Mouse (Mus musculus) brown adipose tissue, adult 24 weeks (tissue): Measurements from ENCODE around the gene Olfr157. TPM values are rescaled to one million over a fixed set of nuclear protein-coding genes. Genes with fewer than 3 reads are reported as not detected.
"Not testable (repeated sequence)": the region's sequence is repeated elsewhere in the genome, so short reads cannot be mapped to it uniquely, and the experiment has no call there.

ENCODE experiments used
- H3K27ac ChIP-seq: fragments of 200-500 bp; replicated peaks from 2 replicates; pipeline ENCODE4 v1.5.1; 2012; ENCODE audit warnings: low read depth, mild to moderate bottlenecking, low read length
- H3K4me1 ChIP-seq: fragments of 200-500 bp; 2 replicates; pipeline ENCODE4 v1.6.1; 2012; ENCODE audit warnings: low read length, mixed read lengths; ENCODE audit not compliant: control insufficient read depth, insufficient read depth, insufficient read length
- H3K4me3 ChIP-seq: fragments of 200-500 bp; 2 replicates; pipeline ENCODE4 v1.5.1; 2012; ENCODE audit warnings: low read depth, mild to moderate bottlenecking, low read length, moderate library complexity; ENCODE audit not compliant: insufficient read depth
- polyA plus RNA-seq: library from polyadenylated mRNA; stranded (reverse); fragments of >200 nt; gene quantifications from 2 replicates; pipeline ENCODE4 v1.2.4, GENCODE M21; 2012; ENCODE audit not compliant: missing spikeins, insufficient read depth, insufficient read length

Gene Olfr157
- polyA plus RNA-seq, 1 experiment, result not detected

DNA sequence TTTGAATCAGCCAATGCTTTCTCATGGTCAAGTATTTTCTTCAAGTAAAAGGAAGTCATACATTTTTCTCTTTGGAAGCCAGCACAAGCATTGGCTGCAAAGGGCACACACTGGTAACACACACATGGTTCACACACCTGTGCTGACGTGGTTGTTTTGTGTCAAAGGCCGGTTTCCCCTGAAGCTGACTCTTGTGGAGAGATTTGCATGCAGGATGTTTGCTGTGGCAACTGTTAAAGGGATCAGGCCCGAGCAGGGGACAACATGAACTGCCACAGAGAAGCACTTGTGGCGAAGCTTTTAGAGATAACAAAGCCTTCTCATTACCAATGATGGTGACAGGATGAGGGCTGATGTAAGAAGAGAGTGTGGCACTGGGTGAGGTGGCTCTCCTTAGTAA lies 5.3 kb downstream of the Olfr157 start:
- peaks cover 8% of the 10 kb centered on the region; the same call in 1 of the 2 replicates for H3K4me1 ChIP-seq

DNA sequence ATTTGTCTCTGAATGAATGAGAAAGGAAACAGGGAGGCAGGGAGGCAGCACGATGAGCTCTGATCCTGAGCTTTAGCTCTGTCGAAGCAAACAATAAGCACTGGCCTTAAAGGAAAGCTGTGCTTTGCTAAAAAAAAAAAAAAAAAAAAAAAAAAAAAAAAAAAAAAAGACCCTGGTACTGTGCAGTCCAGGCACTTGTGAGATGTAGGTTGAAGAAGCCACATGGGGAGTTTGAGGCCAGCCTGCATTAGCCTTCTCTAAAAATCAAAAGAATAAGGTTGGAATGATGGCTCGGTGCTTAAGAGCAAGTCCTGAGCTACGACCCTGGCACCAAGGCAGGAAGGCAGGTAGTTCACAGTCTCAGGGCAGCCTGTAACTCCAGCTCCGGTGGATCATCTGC lies 6.2 kb downstream of the Olfr157 start:
- H3K4me1 ChIP-seq, result peaks cover 5% of the 10 kb centered on the region; the same call in 1 of the 2 replicates
- H3K4me3 ChIP-seq, result no peak overlapping the region
- no peak overlapping the region for H3K27ac ChIP-seq

More for the DNA sequence above, 5.3 kb downstream of the Olfr157 start:
- H3K4me3 ChIP-seq, result no peak overlapping the region
- H3K27ac ChIP-seq, result no peak overlapping the region

DNA sequence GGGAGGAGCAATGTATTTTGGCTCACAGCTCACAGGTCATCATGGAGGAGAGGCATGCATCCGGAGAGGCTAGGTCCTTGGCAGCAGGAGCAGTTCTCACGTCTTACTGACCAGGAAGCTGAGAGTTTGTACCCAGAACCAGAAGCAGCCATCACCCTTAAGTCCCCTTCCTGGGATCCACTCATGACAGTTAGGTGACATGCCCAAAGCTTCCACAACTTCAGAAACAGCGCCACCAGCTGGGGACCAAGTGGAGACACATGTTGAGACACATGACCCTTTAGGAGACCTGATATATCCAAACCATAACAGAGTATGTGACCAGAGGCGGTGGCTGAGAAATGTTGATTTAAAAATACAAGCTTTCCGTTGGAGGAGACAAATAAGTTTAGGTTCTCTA lies 8.0 kb downstream of the Olfr157 start:
- Histone ChIP-seq H3K4me3 (no peak overlapping the region), H3K27ac (no peak overlapping the region), H3K4me1 (no peaks in the 10 kb centered on the region)

DNA sequence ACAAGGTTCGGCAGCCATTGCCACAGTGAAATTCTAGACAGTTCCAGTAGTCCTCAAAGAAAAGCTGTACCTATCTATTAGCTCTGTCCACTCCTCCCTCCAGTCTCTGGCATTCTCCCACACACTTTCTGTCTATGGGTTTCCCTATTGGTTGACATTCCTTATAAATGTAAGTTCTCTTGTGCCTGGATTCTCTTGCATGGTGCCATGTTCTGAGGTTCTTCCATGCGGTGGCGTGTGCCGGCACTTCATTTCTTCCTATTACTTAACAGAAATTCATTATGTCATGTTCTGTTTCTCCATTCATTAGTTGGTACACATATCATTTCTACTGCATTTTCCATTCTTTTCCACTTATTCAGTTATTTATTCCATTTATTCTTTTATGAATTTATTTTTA lies 11.2 kb downstream of the Olfr157 start:
- Histone ChIP-seq H3K4me3 (no peak overlapping the region), H3K4me1 (no peaks in the 10 kb centered on the region), H3K27ac (no peak overlapping the region)

DNA sequence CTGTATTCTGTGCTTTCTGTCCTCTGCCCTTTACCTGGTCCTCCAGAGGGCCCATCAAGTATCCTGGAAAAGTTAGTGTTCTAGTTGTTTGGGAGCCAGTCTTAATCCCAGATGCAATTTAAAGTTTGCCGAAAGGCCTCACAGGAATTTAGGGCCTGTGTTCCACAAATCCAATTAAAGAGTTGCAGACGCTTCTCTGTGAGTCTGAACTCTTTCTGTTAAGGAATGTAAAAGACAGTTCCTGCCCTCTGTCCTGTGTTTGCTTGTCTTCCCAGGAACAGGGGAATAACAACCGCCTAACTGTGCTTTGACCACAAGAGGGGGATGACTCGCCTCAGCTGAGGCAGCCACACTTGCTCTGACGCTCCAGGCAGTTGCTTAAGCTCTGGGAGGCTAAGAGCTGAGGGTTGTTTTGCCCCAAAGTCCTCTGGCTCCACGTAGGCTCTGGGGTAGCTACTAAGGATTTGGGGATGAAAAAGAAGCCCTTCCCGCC lies 16.1 kb downstream of the Olfr157 start, which contains the start of gene Olfr156:
Gene Olfr156 (minus strand): TSS at position 51 of the 493 bp plus-strand sequence.
- H3K27ac ChIP-seq, result no peak within 1 kb of the TSS
- H3K4me3 ChIP-seq, result no peak within 1 kb of the TSS
- H3K4me1 ChIP-seq, result no peaks in the 10 kb centered on the region

DNA sequence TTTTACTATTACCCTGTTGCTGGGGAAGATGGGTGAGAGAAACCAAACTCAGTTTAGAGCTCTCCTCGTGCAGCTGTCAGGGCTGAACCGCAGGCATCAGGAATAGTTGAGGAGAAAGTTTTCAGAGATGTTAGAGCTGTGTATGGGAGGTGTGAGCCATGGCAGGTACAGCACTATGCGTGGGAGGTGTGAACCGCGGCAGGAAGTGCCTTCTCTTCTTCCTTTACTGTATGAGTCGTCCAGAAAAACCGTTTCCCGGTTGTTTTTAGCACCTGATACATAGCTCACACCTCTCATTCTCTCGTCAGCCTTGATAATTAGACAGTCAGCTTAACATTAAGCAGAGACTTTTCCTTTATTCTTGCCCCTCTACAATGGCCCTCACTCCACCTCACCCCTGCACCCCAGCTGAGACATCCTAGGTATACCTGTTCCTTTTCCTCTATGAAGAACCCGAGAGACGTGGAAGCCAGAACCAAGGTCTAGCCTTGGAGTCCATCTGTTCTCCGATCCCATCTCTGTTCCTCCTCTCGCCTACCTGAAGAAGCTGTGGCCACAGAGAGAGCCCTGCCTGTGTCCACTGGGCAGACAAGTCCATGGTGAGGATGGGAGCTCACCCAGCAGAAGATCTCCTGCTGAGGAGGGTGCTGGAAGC lies 17.0 kb downstream of the Olfr157 start:
- H3K4me3 ChIP-seq, result no peak overlapping the region
- H3K27ac ChIP-seq, result no peak overlapping the region
- H3K4me1 ChIP-seq, result no peaks in the 10 kb centered on the region

DNA sequence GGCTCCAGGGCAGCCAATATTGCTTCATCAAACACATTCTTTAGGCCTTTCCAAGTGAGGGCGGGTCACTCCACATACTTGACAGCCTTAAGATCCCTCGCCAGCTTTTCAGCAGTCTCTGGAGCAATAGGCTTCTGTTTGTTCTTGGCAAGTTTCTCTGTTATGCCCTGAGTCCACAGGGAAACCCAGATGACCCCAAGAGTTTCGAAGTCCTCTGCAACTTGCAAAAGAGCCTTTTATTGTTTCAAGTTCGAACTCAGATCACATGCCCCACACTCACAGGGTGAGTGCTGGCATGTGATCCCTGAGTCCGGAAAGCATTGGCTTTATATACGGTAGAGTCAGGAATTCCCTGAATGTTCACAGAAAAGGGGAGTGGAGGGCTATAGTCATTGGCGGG lies 41.1 kb downstream of the Olfr157 start:
- H3K4me1 ChIP-seq, result no peaks in the 10 kb centered on the region
- H3K4me3 ChIP-seq, result no peak overlapping the region
- H3K27ac ChIP-seq, result no peak overlapping the region

DNA sequence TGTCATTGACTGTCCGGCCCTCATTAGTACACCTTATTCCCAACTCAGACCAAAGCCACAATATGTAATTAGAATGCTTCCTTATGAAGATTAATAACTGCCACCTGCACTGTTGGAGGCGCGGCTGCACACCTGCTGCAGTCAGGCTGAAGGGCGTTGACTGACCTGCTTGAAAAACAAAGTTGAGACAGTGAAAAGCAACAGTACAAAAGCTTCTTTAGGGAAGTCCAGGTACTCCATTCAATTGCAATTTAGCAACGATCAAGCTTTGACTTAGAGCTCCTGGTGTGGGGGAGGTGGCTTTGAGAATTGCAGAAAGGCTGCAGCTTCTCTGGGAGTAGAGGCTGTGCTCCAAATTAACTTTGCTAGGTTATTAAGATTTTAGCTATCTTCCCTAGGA lies 44.2 kb downstream of the Olfr157 start:
- not testable (repeated sequence) for H3K27ac ChIP-seq, H3K4me3 ChIP-seq, H3K4me1 ChIP-seq

DNA sequence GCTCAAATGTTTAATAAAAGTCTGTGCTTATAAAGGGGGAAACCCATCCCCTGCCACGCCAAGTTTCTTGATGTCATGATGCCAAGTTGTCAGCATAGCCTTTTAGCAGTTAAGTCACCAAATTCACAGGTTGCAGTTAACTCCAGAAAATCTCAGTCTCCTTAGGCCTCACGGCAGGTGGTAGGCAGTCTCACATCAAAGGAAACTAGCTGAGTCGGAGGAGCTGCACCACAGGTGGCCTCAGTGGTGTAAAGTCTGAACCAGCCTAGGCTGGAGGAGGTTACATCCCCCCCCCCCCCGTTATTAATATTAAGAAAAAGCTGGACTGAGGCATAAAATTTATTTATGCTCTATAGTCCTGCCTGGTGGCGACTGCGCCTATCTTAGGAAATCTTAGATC lies 44.7 kb downstream of the Olfr157 start:
- Histone ChIP-seq H3K27ac (no peak overlapping the region), H3K4me3 (no peak overlapping the region), H3K4me1 (no peaks in the 10 kb centered on the region)

Other genes starting within 250 kb of the Olfr157 start
- gene Npr2, start 208.3 kb downstream of the Olfr157 start, polyA plus RNA-seq, result 10.8 and 16.4 TPM in 2 replicates
- not detected in 2 replicates for gene Spag8, start 186.6 kb downstream of the Olfr157 start, polyA plus RNA-seq
- 269 and 348 TPM in 2 replicates for gene Hint2, start 183.7 kb downstream of the Olfr157 start, polyA plus RNA-seq
- gene Tmem8b, start 171.2 kb downstream of the Olfr157 start, polyA plus RNA-seq, result 4.2 and 9.1 TPM in 2 replicates
- gene Fam221b, start 171.1 kb downstream of the Olfr157 start, polyA plus RNA-seq, result 0.36 TPM in 1 of 2 replicates, not detected in the other
- not detected in 2 replicates for gene Olfr70, start 139.4 kb downstream of the Olfr157 start, polyA plus RNA-seq
- gene Olfr71, start 129.9 kb downstream of the Olfr157 start, polyA plus RNA-seq, result not detected in 2 replicates
- 4.7 and 5.0 TPM in 2 replicates for gene Hrct1, start 113.0 kb downstream of the Olfr157 start, polyA plus RNA-seq
- 1.9 and 2.8 TPM in 2 replicates for gene Spaar, start 110.2 kb downstream of the Olfr157 start, polyA plus RNA-seq
- not detected in 2 replicates for gene Olfr159, start 69.2 kb downstream of the Olfr157 start, polyA plus RNA-seq
- gene Olfr156, start 16.3 kb downstream of the Olfr157 start, polyA plus RNA-seq, result not detected in 2 replicates
- not detected in 2 replicates for gene Olfr155, start 11.4 kb upstream of the Olfr157 start, polyA plus RNA-seq
- 2.0 and 2.4 TPM in 2 replicates for gene Reck, start 35.3 kb upstream of the Olfr157 start, polyA plus RNA-seq
- 2.9 and 4.3 TPM in 2 replicates for gene Glipr2, start 117.2 kb upstream of the Olfr157 start, polyA plus RNA-seq
- not detected in 2 replicates for gene Ccin, start 143.3 kb upstream of the Olfr157 start, polyA plus RNA-seq
- 97.5 and 140 TPM in 2 replicates for gene Clta, start 164.3 kb upstream of the Olfr157 start, polyA plus RNA-seq
- 17.4 and 17.8 TPM in 2 replicates for gene Gne, start 244.0 kb upstream of the Olfr157 start, polyA plus RNA-seq